Mouse (Mus musculus): ENCODE measurements around the gene Nlrx1.

Gene Nlrx1

DNA sequence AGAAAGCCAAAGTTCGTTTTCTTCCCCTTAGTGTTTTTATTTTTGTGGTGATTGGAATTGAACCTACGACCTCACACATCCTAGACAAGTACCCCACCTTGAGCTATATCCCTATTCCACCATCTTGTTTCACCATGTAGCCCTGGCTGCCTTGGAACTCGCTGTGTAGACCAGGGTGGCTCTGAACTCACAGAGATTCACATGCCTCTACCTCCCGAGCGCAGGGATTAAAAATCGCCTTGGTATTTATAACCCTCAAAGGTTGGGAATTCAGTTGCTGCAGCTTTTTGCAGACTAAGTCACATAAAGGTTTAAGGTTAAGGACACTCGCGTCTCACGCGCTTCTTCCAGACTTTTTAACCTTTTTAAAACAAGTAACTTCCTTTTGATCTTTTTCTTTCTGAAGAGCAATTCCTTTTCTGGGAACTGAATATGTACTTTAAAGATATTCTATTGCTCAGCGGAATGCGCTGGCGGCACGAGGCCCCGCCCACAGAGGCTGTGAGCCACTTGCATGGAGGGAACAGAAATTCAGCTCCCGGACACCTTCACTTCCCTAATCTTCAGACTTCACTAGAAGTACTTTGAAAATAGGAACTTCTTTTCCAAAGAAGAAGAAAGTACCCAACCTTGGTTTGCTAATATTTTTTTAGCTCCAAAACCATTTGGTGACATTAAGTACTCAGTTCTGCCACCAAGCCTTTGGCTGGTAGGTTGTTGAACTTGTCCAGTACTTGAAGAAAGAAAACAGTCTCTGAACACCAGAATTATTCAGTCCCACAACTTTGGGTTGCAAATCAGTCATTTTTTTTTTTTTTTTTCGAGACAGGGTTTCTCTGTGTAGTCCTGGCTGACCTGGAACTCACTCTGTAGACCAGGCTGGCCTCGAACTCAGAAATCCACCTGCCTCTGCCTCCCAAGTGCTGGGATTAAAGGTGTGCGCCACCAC, 33.6 kb downstream of the Nlrx1 start:
- peak; percentile 64 for DNase-seq (ENCODE audit: low spot score)

DNA sequence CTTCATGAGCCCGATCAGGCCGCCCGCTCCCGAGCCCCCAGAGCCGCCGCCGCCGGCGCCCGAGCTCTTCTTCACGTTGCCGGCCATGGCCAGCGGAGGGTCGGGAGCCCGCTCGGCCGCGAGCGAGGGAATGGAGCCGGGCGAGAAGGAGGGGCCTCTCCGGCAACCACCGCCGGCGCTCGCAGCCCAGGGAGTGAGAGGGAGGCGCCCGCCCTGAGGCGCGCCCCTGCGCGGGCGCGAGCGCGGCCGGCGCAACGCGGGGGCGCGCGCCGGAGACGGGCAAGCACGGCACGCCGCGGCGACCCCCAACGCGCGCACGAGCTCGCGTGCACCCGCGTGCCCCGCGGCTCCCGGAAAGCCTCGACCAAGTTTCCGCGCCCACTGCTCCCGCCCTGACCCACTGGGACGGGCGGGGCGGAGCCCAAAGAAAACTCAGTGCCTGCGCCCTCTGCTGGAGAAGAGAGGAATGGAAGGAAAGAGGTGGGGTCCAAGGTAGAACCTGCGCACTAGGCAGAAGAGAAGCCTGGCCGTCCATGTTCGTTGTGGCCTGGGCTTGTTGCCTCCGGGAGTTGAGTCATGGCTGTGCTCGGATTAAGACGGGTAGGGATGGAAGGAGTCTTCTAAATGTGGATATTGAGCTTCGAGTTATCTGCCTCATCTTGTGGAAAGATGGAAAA, 34.5 kb downstream of the Nlrx1 start, which contains the start of gene Cbl:
Cbl (minus strand) TSS at position 248 of the 677 bp plus-strand sequence.
- peak; percentile 99 for DNase-seq (ENCODE audit: low spot score)

DNA sequence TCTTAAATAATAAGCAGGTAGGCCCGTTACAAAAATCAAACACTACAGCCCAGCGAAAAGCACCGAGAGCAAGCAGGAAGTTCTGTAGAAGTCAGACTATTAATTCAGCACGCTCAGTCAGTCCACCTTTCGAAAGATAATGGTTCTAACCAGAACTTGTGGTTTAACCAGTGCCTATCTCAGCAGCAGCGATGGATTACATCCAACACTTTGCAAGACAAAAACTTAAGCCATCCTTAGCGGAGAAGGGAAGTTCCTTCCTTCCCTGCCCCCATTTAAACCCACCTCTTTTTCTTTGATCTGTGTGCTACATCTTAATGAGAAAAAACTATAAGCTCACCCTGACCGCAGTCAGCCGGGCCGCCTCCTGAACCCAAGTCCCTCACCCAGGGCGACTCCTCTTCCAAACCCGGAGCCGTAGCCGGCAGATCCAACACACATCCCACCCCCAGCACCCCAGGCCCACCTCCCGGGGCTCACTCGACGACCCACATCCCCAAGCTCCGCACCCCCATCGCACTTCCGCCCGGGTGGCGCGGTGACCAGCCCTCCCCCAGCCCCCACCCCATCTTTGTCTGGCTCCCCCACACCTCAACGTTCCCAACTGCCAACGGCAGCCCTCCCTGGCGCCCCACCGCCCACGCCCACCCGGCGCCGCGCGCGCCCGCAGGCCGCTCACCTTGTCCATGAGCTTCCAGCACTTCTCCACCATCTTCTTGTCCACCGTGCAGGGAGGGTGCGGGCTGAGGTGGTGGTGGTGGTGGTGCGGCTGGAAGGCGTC, 35.2 kb downstream of the Nlrx1 start:
- DNase-seq (ENCODE audit: low spot score): peak; percentile 36

DNA sequence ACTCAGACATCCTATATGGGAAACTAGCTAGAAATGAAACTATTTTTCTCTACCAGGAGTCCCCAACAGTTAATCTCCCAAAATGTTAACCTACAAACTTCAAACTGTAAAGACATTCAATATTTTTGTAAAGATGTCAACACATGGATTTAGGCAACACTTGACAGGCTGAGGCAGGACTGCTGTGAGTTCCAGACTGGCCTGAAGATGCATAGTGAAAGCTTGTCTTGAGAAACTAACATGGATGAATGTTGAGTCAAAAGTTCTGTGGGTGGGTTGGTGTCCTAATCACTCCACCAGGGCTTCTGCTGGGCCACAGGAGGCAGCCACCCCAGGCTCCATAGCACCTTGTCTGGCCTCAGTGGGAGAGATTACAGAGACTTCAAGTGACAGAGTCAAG, 36.8 kb downstream of the Nlrx1 start:
- no peak for DNase-seq (ENCODE audit: low spot score)

GRCm38 (mm10) chr9:44225993-44226392, 42.4 kb downstream of the Nlrx1 start:
- DNase-seq (ENCODE audit: low spot score): no peak

GRCm38 (mm10) chr9:44213538-44213937, 54.9 kb downstream of the Nlrx1 start:
- DNase-seq (ENCODE audit: low spot score): no peak

DNA sequence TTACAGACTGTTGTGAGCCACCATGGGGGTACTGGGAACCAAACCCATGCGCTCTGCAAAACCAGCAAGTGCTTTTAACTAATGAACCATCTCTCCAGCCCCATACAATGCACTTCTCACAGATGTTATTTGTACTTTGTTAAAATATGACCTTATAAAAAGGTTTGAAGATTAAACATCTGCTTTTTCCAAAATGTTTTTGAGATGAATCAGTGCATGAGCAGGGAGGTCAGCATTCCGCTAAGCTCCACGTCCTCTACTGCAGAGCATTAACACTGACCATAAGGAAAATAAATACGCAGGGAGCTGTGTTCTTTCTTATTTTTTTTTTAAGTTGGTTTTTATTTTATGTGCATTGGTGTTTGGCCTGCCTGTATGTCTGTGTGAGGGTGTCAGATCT, 56.0 kb downstream of the Nlrx1 start:
- DNase-seq (ENCODE audit: low spot score): no peak

GRCm38 (mm10) chr9:44209416-44209815, 59.0 kb downstream of the Nlrx1 start:
- no peak for DNase-seq (ENCODE audit: low spot score)

GRCm38 (mm10) chr9:44207840-44208239, 60.6 kb downstream of the Nlrx1 start:
- DNase-seq (ENCODE audit: low spot score): no peak
